Mouse (Mus musculus) megakaryocyte-erythroid progenitor cell, adult 5 weeks (primary cell): ENCODE measurements around the gene Noa1. TPM values are rescaled to one million over a fixed set of nuclear protein-coding genes. Genes with fewer than 3 reads are reported as not detected.

Source experiments
- polyA plus RNA-seq: library from polyadenylated mRNA; stranded (reverse); fragments of >175 nt; gene quantifications from 2 replicates; pipeline ENCODE4 v1.2.3, GENCODE M21; 2012

Gene Noa1
- polyA plus RNA-seq, result 48.0 and 57.0 TPM in 2 replicates

GRCm38 (mm10) chr5:77309924-77310772 lies at the start of gene Noa1, which contains the start of gene Polr2b:
Gene Noa1 (minus strand): TSS chr5:77310084.
Gene Polr2b (plus strand): TSS chr5:77310147.

GRCm38 (mm10) chr5:77265081-77265670 lies 44.7 kb downstream of the Noa1 start, which contains the start of gene Rest:
Gene Rest (plus strand): TSS chr5:77265491.

Other genes with a start within 250 kb of the Noa1 start
- 4.0 and 6.8 TPM in 2 replicates for gene Hopx, start 195.0 kb downstream of the Noa1 start, polyA plus RNA-seq
- not detected in 2 replicates for gene Spink2, start 98.6 kb downstream of the Noa1 start, polyA plus RNA-seq
- 15.8 and 26.1 TPM in 2 replicates for gene Rest, start 44.6 kb downstream of the Noa1 start, polyA plus RNA-seq
- 2.1 TPM in 2 replicates for gene Polr2b, start 63 bp upstream of the Noa1 start, polyA plus RNA-seq
- 2.2 and 4.4 TPM in 2 replicates for gene Igfbp7, start 98.0 kb upstream of the Noa1 start, polyA plus RNA-seq